Mouse (Mus musculus) liver, embryonic 13.5 days (tissue): Measurements from ENCODE around the gene Aym1. TPM values are rescaled to one million over a fixed set of nuclear protein-coding genes. Genes with fewer than 3 reads are reported as not detected.

Experiments
- ATAC-seq: fragments of 200-750 bp; cut with Nextera tagmentation; 2 replicates; pipeline ENCODE4 v1.8.0; 2017; ENCODE audit warnings: low read depth, mild to moderate bottlenecking, moderate number of reproducible peaks, moderate library complexity
- DNase-seq: peaks from one replicate; pipeline ENCODE4 v3.0.0; 2022
- H3K27ac ChIP-seq: fragments of 300-500 bp; sonication (generic); 2 replicates; pipeline ENCODE4 v1.5.1; 2015; ENCODE audit warnings: moderate library complexity, mild to moderate bottlenecking, inconsistent platforms
- H3K27me3 ChIP-seq: fragments of 300-500 bp; sonication (generic); 2 replicates; pipeline ENCODE4 v1.6.1; 2015; ENCODE audit warnings: mild to moderate bottlenecking, inconsistent platforms
- H3K36me3 ChIP-seq: fragments of 300-500 bp; sonication (generic); 2 replicates; pipeline ENCODE4 v1.6.1; 2015; ENCODE audit warnings: mild to moderate bottlenecking, inconsistent platforms
- H3K4me1 ChIP-seq: fragments of 300-500 bp; sonication (generic); replicated peaks from 2 replicates; pipeline ENCODE4 v1.6.1; 2015; ENCODE audit warnings: inconsistent platforms
- H3K4me2 ChIP-seq: fragments of 300-500 bp; sonication (generic); 2 replicates; pipeline ENCODE4 v1.6.1; 2015; ENCODE audit warnings: inconsistent platforms, mild to moderate bottlenecking, moderate library complexity
- H3K4me3 ChIP-seq: fragments of 300-500 bp; sonication (generic); replicated peaks from 2 replicates; pipeline ENCODE4 v1.5.1; 2015; ENCODE audit warnings: mild to moderate bottlenecking, inconsistent platforms
- H3K9ac ChIP-seq: fragments of 300-500 bp; sonication (generic); 2 replicates; pipeline ENCODE4 v1.6.1; 2015; ENCODE audit warnings: mild to moderate bottlenecking, inconsistent platforms
- H3K9me3 ChIP-seq: fragments of 300-500 bp; sonication (generic); replicated peaks from 2 replicates; pipeline ENCODE4 v1.6.1; 2016; ENCODE audit warnings: inconsistent platforms
- WGBS: fragments of 180-500 bp; shearing (Covaris S2); methylation state at CpG from one replicate; pipeline ENCODE4 v1.1.7; 2015; ENCODE audit not compliant: insufficient replicate concordance; 5-methylcytosine and 5-hydroxymethylcytosine counted together
- polyA plus RNA-seq: library from polyadenylated mRNA; unstranded; fragments of >200 nt; fragmentation: Nextera tagmentation; extraction: Ambion mirVana; gene quantifications from 2 replicates; pipeline ENCODE4 v1.2.1, GENCODE M21; 2015

Aym1 gene
- not detected in 2 replicates for polyA plus RNA-seq

DNA sequence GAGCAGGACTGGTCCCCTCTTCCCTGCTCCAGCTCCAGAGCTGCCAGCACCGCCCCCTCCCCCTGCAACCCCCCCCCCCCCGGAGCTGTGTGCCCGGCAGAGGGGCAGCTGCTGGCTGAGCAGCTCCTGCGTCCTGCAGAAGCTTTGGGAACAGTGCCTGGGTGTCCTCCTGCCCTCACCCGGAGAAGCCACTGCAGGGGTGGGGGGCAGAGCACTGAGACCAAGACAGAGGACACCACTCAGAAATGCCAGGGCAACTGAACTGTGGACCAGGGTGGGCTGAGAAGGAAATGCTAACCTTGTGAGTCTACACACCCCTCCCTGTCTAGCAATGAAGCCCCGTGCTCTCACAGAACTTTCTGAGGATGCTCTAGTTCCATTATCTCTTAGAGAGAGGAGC is at the start of gene Aym1:
Gene Aym1, plus strand, starts transcription at position 109 of the 400 bp plus-strand sequence.
- Histone ChIP-seq H3K27me3 (peaks cover 14% of the 10 kb centered on the region; the same call in 1 of the 2 replicates), H3K27ac (no peak within 1 kb of the TSS), H3K36me3 (no peaks in the 10 kb centered on the region), H3K4me3 (no peak within 1 kb of the TSS), H3K4me1 (no peaks in the 10 kb centered on the region), H3K9me3 (no peaks in the 10 kb centered on the region), H3K4me2 (no peak within 1 kb of the TSS), H3K9ac (no peak within 1 kb of the TSS)
- ATAC-seq (no peak), DNase-seq (no peak)
- WGBS, result 30% methylated on average over 4 of the region's 6 CpGs

DNA sequence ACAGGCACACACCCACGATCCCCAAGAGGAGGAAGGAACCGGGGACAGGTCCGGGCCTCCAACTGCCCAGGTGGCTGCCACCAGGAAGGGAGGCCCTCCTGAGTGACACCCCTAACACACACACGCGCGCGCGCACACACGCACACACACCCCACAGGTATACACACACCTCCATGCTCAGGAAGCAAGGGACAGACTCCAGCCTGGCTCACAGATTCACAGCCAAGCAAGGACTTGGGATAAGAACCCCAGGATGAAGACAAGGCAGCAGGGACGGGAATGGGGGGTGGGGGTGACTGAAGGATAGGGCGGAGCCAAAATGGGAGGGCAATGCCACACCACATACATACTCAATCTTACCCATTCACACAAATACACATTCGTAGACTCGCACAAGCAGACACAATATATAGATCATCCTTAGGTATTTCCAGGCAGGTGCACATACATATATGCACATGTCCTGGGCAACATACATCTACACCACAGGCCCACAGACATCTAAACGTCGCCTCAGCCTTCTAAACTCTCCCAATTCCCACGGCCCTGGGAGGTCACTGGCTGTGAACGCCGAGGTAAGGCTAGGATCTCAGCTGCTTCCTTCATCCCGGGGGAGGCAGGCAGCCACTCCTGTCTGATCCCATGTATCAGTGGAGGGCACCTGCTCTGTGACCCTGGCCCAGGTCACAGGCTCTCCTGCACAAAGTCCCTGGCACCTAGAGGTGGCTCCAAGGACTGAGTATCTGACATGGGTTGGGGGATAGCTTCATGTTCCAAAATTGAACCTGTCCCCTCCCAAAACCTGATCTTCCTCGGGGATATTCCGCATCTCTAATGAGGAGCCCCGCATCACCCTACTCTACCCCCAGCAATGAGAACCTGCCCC is 47.4 kb upstream of the Aym1 start:
- ATAC-seq (no peak), DNase-seq (no peak)
- Histone ChIP-seq H3K4me3 (peak overlapping the region; percentile 39; the same call in 1 of the 2 replicates), H3K4me1 (no peaks in the 10 kb centered on the region), H3K9me3 (0 out of 2 replicates have a peak, but pooled peaks cover 3% of the 10 kb centered on the region), H3K27me3 (peaks cover 47% of the 10 kb centered on the region), H3K27ac (no peak overlapping the region), H3K36me3 (no peaks in the 10 kb centered on the region), H3K9ac (no peak overlapping the region), H3K4me2 (peak overlapping the region; percentile 56)
- WGBS, result 50% methylated on average over 22 of the region's 22 CpGs

DNA sequence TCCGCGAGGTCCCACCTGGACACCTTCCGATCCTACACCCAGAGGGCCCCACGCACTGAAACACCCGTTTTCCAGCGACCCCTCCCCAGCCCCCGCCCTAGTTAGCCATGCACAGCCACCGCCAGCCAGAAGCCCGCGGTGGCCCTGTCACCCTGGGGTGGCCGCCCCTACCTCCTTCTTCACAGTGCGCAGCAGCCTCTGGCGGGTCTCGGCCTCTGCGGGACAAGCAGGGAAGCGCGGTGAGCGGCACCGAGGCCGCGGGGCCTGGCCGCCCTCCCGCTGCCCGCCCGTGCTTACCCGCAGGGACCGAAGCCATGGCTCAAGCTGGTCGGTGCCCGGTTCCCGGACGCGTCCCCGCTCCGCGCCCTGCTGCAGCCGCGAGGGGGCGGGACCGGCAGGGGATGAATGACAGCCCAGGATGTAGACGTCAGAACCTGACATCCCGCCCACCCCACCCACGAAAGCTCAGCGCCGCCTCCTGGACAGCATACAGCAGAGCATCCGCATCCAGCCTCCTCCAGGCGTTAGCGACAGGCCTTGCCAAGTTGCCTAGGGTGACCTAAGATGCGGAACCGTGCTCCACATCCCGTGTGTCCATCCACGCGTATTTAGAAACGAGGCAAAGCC is 46.6 kb upstream of the Aym1 start, which contains the start of gene Sgsm1:
Gene Sgsm1, minus strand, starts transcription at position 410 of the 627 bp plus-strand sequence.
- no peak within 1 kb of the TSS for H3K9ac ChIP-seq
- DNase-seq (no peak), ATAC-seq (no peak)
- H3K4me2 ChIP-seq, result peak within 1 kb of the TSS; percentile 56
- H3K4me1 ChIP-seq, result no peaks in the 10 kb centered on the region
- no peaks in the 10 kb centered on the region for H3K36me3 ChIP-seq
- H3K27ac ChIP-seq, result no peak within 1 kb of the TSS
- H3K4me3 ChIP-seq, result peak within 1 kb of the TSS; percentile 39
- H3K27me3 ChIP-seq, result peaks cover 47% of the 10 kb centered on the region
- whole genome bisulfite sequencing, result 3% methylated on average over 53 of the region's 53 CpGs
- 0 out of 2 replicates have a peak, but pooled peaks cover 3% of the 10 kb centered on the region for H3K9me3 ChIP-seq

DNA sequence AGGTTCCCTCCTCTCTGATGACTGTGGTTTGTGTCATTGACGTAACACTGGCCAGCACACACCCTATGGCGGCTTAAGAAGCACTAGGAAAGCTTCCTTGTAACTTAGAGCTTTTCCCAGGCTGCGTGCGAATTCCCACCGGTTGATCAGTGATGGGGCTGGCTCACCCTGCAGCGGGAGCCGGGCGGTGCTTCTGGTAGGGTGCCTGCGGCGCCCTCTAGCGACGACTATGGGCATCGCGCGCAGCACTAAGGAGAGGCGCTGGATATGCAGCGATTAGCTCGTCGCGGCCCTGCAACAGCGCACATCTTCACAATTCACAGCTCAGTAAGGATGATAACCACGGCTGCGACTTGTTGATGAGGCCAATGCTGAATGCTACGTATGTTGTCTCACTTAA is 43.1 kb upstream of the Aym1 start:
- Histone ChIP-seq H3K36me3 (no peaks in the 10 kb centered on the region), H3K9ac (no peak overlapping the region), H3K4me2 (no peak overlapping the region), H3K27ac (no peak overlapping the region), H3K4me3 (no peak overlapping the region), H3K4me1 (no peaks in the 10 kb centered on the region), H3K27me3 (peaks cover 23% of the 10 kb centered on the region), H3K9me3 (0 out of 2 replicates have a peak, but pooled peaks cover 3% of the 10 kb centered on the region)
- 4% methylated on average over 24 of the region's 24 CpGs for WGBS
- no peak for ATAC-seq
- DNase-seq, result no peak

GRCm38 (mm10) chr5:113323784-113324638 is 33.1 kb upstream of the Aym1 start:
- Histone ChIP-seq H3K9ac (no peak overlapping the region), H3K4me1 (no peaks in the 10 kb centered on the region), H3K9me3 (peaks cover 4% of the 10 kb centered on the region; the same call in 1 of the 2 replicates), H3K27ac (no peak overlapping the region), H3K4me3 (no peak overlapping the region), H3K36me3 (no peaks in the 10 kb centered on the region), H3K27me3 (peaks cover 28% of the 10 kb centered on the region), H3K4me2 (peak overlapping the region; percentile 32)
- WGBS, result 6% methylated on average over 38 of the region's 38 CpGs
- no peak for ATAC-seq
- no peak for DNase-seq

DNA sequence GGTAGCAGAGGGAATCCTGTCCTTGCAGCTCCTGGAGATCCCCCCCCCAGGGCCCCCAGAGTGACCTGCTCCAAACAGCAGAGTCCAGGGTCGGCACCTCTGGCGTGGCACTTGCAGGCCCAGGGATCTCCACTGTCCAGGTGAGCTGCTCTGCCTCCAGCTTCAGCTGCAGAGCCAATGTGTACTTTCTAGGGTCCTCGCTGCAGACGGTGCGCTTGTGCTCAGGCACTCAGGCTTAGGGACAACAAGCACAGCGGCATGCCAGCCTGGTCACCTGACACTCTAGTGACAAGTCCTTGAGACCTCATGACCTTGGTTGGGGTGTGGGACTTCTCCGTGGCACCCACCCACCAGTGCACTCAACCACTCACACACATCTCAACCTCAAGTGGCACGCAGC is 27.6 kb upstream of the Aym1 start:
- Histone ChIP-seq H3K27ac (no peak overlapping the region), H3K4me2 (no peak overlapping the region), H3K9me3 (peaks cover 4% of the 10 kb centered on the region; the same call in 1 of the 2 replicates), H3K4me3 (no peak overlapping the region), H3K4me1 (no peaks in the 10 kb centered on the region), H3K36me3 (no peaks in the 10 kb centered on the region), H3K27me3 (peaks cover 33% of the 10 kb centered on the region), H3K9ac (no peak overlapping the region)
- 85% methylated on average over 8 of the region's 8 CpGs for WGBS
- DNase-seq, result no peak
- no peak for ATAC-seq

GRCm38 (mm10) chr5:113330202-113330601 is 26.9 kb upstream of the Aym1 start:
- WGBS, result 63% methylated on average over 3 of the region's 3 CpGs
- Histone ChIP-seq H3K27ac (no peak overlapping the region), H3K36me3 (no peaks in the 10 kb centered on the region), H3K9me3 (peaks cover 4% of the 10 kb centered on the region; the same call in 1 of the 2 replicates), H3K27me3 (peaks cover 34% of the 10 kb centered on the region), H3K4me1 (no peaks in the 10 kb centered on the region), H3K4me2 (no peak overlapping the region), H3K9ac (no peak overlapping the region), H3K4me3 (no peak overlapping the region)
- ATAC-seq (no peak), DNase-seq (no peak)

DNA sequence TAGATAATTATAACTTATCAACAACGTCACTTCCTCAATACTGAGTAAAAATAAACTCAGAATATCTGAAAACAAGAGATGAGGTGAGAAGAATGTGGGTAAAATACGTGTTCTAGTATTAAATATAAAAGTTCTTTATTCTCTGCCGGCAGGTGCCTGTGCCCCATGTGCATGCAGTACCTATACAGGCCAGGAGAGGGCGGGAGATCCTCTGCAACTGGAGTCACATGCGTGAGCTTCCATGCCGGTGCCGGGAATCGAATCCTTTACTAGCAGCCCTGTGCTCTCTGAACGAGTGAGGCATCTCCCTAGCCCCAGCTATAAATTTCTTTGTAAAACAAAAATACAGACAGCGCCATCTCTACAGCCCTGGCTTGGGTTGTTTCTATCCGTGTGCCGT is 24.9 kb upstream of the Aym1 start:
- no peak overlapping the region for H3K27ac ChIP-seq
- DNase-seq (no peak), ATAC-seq (no peak)
- H3K27me3 ChIP-seq, result peaks cover 50% of the 10 kb centered on the region
- H3K36me3 ChIP-seq, result no peaks in the 10 kb centered on the region
- no peak overlapping the region for H3K4me2 ChIP-seq
- peaks cover 4% of the 10 kb centered on the region; the same call in 1 of the 2 replicates for H3K9me3 ChIP-seq
- H3K4me1 ChIP-seq, result no peaks in the 10 kb centered on the region
- H3K9ac ChIP-seq, result no peak overlapping the region
- WGBS, result 22% methylated on average over 12 of the region's 12 CpGs
- no peak overlapping the region for H3K4me3 ChIP-seq

- H3K9ac ChIP-seq, result no peak overlapping the region
- H3K4me1 ChIP-seq, result no peaks in the 10 kb centered on the region
- WGBS, result 45% methylated on average over 4 of the region's 4 CpGs
- no peak overlapping the region for H3K27ac ChIP-seq
- H3K4me2 ChIP-seq, result no peak overlapping the region
- DNase-seq (no peak), ATAC-seq (no peak)
- peaks cover 57% of the 10 kb centered on the region for H3K27me3 ChIP-seq
- no peak overlapping the region for H3K4me3 ChIP-seq
- no peaks in the 10 kb centered on the region for H3K36me3 ChIP-seq
- peaks cover 4% of the 10 kb centered on the region; the same call in 1 of the 2 replicates for H3K9me3 ChIP-seq
These were observed 24.2 kb upstream of the Aym1 start for GRCm38 (mm10) chr5:113332899-113333298.

- Histone ChIP-seq H3K27ac (no peak overlapping the region), H3K4me1 (no peaks in the 10 kb centered on the region), H3K27me3 (peaks cover 71% of the 10 kb centered on the region), H3K4me3 (no peak overlapping the region), H3K9me3 (no peaks in the 10 kb centered on the region), H3K36me3 (no peaks in the 10 kb centered on the region), H3K4me2 (no peak overlapping the region), H3K9ac (no peak overlapping the region)
- no peak for ATAC-seq
- no peak for DNase-seq
- 8% methylated on average over 34 of the region's 34 CpGs for WGBS
These were observed 22.2 kb upstream of the Aym1 start for GRCm38 (mm10) chr5:113334621-113335530.
